Mouse (Mus musculus) liver, embryonic 14.5 days (tissue): Measurements from ENCODE around the gene Nktr.

ENCODE experiments used
- CTCF ChIP-seq: IDR thresholded peaks from 2 replicates; pipeline ENCODE4 v1.5.1; 2016; ENCODE audit warnings: antibody characterized with exemption, low read depth, control low read depth
- EP300 ChIP-seq: IDR thresholded peaks from 2 replicates; pipeline ENCODE4 v1.6.1; 2016; ENCODE audit warnings: antibody characterized with exemption, low read depth

DNA sequence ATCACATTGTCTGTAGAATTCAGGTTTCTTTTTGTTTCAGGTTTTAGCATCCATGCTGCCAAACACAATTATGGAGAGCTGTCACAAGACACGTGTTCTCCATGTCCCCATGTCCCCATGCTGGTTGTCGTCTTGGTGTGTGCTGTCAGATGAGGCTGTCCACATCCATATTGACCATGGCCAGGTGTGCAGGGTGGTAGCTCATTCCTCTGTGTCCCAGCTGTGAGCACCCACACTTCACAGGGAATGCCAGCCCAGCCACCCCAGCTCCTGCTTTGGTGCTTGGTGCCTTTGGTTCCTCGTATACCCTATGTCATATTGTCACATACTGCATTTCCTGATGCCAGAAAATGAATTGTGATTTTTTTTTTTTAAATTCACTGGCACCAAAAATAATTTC lies 35.7 kb downstream of the Nktr start:
- no peak for TF ChIP-seq CTCF
- TF ChIP-seq EP300: no peak
